Mouse (Mus musculus) left cerebral cortex, adult 8-10 months (tissue): ENCODE measurements around the gene Sec24c. TPM values are rescaled to one million over a fixed set of nuclear protein-coding genes. Genes with fewer than 3 reads are reported as not detected.
"Not testable (repeated sequence)": the region's sequence is repeated elsewhere in the genome, so short reads cannot be mapped to it uniquely, and the experiment has no call there.

Experiments
- DNase-seq, 2 experiments: peaks; one replicate each; pipeline ENCODE4 v3.0.0; 2022; ENCODE audit warnings: low spot score in 2 of 2
- total RNA-seq, 4 experiments: library from RNA; stranded (reverse); gene quantifications; 2 replicates each; pipeline ENCODE4 v1.2.4; 2022

Gene Sec24c
- total RNA-seq: 100 to 1,000 TPM in 1 of 4 experiments, 10 to 100 TPM in 3; 87.9 to 102 (median 99.5) TPM

DNA sequence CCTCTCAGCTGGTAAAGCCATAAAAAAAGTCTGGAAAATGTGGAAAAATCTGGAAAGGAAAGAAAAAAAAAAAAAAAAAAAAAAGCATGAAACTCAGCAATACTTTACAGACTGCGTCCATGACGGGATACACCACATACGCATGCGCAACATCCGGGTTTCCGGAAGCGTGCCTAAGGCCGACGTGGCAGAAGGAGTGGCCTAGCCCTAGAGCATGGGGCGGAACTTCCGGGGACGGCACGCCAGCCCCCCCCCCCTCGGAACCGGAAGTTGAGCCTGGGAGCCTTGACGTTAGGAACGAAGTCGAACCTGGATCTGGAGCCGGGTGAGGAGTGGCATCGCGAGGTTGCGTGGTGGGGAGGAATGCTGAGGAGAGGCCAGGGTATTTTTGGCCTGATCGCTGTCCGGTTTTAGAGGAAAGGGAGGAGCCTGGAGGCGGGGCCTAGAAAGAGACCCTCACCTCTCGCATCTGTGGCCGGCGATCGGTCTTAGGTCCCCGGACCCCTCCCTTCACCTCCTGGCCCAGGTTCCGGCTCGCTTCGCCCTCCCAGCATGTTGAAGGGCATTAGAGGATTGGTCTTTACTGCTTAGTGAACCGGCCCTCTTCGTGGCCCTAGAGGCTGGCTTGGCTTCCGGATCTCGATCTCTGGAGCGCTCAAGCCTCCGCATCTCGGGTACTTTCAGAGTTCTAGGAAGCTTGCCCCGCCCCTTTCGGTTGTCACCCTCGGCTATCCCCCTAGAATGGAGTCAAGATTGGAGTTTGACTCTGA lies at the start of gene Sec24c:
TSS of gene Sec24c (plus strand) at position 245 of the 770 bp plus-strand sequence.
- peak; percentile 90 to 93 for DNase-seq

DNA sequence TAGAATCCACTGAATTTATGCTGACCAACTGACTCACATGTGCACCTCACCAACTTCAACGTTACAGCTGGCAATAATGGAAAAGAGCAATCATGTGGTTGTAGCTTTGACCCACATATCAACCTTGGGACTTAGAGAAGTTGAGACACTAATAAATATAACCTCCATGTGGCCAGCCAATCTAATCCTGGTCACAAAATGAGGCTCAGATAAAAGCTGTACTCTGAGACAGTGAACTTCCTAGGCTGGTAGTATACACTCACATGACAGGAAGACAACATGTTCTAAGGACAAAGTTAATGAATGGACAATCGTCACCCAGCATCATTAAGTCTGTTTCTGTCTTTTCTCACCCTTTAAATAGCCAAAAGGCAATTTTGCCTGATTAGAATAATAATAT lies 47.7 kb upstream of the Sec24c start:
- no peak for DNase-seq

DNA sequence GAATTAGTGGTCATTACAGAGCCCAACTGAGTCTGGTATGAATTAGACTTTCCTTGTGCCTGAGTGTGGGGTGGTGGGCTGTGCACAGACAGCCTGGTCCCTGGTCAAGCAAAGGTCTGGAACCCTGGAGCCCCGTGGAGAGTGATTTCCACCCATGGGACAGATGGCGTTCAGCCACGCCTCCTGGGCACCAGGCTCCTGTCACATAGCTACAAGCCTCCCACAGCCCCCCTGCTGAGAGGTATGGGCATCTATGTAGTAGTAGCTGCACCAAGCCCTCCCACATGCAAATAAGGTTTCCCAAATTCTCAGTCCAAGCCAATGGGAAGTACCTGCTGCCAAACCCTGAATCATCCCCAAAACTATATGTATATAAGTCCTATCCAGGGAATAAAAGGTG lies 47.1 kb upstream of the Sec24c start:
- DNase-seq: no peak

DNA sequence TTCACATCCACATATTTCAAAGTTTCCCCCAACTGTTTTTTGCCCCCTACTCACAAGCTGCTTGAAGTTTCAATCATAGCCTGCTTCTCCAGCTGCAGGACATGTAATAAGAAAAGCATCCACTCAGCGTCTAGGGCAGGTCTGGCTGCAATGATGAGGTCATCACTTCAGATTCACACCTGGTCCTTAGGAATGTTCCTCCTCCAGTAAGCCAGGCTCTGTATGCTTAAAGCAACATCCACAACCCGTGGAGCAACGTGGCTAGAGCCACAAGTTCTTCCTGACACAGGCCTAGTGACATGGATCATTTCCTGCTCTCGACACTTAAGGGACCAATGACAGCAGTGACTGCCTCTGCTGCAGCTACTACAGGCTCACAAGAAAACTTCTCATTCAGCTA lies 42.9 kb upstream of the Sec24c start:
- no peak for DNase-seq

DNA sequence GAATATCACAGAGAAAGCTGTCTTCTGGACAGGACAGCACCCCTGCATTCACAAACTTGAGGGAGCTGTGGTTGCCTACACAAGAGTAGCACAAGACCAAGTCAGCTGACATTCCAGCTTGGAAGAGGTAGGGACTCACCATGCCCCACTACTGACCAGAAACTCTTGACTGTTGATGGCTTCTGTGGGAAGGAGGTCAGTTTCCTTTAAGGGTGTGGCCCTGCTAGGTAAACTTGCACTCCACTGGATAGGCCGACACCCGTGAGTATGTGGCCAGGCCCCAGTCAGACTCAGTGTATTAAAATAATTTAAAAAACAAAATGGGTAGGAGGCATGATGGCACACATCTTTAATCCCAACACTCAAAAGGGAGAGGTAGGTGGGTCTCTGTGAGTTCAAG lies 38.6 kb upstream of the Sec24c start:
- DNase-seq: no peak

DNA sequence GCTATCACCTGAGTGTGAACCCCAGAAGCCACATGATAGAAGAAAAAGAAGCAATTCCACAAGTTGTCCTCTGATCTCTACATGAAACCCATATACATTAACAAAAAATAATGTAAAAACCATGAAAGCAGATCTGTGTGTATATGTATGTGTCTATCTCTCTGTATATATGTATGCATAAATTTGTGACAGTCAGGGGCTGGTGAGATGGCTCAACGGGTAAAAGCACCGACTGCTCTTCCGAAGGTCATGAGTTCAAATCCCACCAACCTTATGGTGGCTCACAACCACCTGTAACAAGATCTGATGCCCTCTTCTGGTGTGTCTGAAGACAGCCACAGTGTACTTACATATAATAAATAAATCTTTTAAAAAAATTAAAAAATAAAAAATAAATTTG lies 37.1 kb upstream of the Sec24c start:
- not testable (repeated sequence) for DNase-seq

DNA sequence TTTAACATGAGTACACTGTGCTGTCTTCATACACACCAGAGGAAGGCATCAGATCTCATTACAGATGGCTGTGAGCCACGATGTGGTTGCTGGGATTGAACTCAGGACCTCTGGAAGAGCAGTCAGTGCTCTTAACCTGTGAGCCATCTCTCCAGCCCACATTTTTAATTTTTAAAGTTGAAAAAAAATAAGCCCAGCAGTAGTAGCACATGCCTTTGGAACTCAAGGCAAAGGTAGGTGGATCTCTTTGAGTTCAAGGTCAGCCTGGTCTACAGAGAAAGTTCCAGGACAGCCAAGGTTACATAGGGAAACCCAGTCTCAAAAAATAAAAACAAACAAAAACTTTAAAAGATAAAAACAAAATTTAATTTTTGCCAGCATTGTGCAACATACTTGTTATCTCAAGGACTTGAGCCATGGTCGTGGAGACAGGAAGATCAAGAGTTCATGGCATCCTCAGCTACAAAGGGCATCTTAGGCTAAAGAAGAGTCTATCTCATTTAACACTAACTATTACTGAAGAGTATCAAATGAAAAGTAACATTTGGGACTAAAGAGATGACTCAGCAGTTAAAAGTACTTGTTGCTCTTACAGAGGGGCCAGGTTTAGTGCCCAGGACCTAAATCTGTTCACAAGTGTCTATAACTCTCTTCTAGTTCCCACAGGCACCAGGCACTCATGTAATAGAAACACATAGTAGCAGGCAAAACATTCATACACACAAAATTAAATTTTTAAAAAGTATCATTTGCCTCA lies 36.1 kb upstream of the Sec24c start:
- DNase-seq: no peak

DNA sequence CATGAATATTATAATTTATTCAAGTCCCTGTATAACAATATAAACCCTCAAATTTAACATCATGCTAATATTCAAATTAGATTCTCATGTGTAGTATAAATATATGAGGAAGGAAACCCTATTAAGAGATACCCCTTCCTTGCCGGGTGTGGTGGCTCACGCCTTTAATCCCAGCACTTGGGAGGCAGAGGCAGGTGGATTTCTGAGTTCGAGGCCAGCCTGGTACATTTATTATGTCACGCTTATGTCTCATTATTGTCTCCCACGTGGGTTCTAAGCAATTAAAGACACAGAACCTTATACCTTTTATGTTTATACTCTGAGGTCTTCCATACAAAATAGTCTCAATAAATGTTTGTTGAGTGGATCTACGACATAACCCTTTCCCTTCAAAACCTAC lies 35.4 kb upstream of the Sec24c start:
- no peak for DNase-seq

DNA sequence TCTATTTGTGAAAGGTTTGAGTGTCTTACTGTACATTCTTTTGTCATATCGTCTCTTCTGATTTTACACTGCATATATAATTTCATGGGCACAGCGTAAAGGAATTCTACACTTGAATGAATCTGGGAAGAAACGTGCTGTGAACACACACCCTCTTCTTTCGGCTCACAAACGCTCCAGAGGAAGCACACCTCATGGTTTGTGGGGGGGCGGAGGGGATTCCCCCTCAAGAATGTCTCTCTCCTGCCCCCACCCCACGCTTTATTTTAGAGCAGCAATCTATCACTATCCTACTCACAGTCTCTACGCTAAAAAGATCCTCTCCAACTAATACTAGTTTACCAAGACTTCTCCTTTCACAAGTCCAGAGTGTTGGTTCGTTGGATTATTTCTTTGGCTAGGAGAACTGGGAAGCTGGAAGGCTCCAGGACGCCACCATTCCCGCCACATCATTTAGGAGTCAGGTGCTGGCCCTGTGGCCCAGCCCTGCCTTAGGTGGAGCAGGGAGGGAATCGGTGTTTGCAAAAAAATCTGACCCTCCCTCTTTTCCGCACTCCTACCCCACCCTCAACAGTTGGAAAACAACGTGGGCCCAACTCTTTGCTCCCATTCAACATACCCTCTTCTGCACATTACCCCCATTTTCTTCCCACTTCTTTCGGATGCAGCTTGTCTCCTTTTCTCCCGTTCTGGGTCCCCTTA lies 34.0 kb upstream of the Sec24c start:
- DNase-seq: no peak

DNA sequence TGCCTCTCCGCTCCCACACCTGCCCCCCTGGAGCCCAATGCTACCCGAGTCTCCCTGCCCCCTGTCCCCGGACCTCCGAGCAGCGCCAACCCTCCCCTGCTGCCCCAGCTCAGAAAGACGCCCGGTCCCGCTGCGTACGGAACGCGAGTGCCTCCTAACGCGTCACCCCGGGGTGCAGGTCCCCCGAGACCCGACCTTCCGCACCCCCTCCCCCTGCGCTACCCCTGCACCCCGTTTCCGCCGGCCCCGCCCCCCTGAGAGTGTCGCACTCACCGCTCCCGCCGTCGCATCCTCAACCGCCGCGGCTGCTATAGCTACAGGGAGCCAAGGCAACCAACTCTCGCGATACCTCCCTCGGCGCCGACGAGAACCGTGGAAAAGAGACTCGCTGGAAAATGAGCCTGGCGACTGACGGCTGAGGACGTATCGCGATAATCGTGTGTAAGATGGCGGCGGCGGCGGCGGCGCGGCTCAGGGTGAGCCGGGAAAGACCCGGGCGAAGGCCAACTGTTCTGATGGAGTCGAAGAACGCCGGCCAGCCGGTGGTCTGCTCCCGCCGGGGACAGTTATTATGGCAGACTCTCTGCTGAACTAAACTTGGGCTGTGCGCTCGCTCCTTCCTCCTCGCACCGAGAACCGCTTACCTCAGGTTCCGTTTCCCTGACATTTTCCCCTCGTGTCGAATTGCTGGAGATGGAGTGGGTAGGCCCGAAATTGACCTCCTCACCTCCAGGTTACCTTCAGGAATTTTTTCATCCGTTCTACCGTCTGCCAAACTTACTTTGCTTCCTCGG lies 33.3 kb upstream of the Sec24c start, which contains the start of gene Usp54:
TSS of gene Usp54 (minus strand) at position 420 of the 794 bp plus-strand sequence.
- DNase-seq: peak; percentile 93 to 96

DNA sequence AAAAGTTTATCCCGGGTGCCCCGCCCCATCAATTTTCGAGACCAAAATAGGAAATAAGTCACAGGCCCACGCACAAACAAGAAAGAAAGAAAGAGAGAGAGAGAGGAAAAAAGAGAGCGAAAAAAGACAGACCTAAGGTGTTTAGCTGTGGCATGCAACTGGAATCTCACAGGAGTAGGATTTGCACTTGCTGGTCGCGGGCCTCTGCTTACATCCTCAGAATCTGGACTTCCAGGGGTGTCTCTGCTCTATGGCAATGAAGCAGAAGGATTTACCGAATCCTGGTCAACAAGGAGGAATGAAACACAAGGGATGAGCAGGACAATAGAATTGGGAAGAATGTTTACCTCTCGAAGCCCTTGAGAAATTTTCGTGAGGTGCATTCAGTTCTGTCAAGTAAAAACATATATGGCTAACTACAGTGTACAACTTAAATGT lies 32.7 kb upstream of the Sec24c start:
- no peak for DNase-seq

DNA sequence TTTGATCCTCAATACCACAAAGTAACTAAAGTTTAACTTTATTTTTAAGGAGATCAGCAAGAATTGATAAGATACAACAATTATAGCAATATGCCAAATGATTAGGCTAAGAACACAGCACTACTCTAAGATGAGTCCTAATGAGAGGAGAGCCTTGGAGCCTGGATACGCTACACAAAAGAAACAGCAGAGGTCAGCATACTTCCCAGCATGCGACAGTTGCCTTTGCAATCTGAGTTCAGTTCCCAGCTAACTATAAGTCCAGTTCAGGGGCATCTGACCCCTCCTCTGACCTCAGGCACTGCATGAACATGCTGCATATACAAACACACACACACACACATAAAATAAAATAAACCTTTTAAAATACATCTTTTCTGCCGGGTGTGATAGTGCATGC lies 28.6 kb upstream of the Sec24c start:
- DNase-seq: no peak

DNA sequence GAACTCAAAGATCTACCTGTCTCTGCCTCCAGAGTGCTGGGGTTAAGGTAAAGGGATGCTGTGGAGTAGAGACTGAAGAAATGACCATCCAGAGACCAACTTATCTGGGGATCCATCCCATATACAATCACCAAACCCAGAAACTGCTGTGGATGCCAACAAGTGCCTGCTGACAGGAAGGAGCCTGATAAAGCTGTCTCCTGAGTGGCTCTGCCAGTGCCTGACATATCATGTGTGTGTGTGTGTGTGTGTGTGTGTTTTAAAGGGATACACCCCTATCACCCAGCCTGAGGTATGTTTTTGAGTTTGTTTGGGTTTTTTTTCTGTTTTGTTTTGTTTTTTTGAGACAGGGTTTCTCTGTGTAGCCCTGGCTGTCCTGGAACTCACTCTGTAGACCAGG lies 27.7 kb upstream of the Sec24c start:
- no peak for DNase-seq

DNA sequence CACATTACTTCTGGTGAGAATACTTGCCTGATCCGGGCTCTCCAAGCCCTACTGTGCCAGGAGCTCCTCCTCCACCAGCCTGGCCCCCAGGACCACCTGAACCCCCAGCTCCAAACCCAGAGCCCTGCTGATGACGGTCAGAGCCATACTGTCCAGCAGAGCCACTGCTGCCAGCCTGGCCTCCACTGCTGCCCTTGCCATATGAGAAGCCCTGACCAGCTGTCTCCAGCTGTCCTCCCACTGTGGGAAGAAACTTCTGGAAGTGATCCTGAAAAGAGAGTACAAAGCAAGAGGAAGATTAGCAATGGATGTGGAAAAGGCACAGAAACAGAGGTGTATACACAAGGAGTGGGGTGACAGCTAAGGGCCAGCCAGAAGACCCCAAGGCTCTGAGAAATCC lies 23.1 kb upstream of the Sec24c start:
- DNase-seq: no peak

DNA sequence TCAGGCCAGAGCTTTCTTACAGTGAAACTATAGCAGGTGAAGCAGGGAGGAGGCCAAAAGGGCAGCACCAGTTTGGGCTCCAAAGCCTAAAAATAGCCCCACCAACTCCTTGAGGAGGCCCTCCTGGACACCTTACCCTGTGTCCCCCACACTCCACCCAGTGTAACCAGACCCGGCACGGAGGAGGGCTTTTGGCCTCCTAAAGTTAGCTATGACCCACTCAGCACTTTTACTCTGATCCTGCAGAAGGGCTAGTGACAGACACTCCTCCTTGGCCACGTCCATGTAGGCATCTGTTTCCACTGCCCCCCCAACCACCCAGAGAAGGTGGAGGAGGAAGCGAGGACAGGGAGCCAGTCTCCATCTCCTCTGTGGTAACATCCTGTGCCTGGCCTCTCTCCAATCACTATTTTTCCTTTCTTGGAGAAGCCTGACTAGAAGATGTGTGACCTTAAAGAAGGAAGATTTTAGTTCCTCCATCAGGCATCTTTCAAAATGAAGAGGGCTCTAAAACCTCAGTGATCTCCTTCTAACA lies 22.3 kb upstream of the Sec24c start:
- no peak for DNase-seq

DNA sequence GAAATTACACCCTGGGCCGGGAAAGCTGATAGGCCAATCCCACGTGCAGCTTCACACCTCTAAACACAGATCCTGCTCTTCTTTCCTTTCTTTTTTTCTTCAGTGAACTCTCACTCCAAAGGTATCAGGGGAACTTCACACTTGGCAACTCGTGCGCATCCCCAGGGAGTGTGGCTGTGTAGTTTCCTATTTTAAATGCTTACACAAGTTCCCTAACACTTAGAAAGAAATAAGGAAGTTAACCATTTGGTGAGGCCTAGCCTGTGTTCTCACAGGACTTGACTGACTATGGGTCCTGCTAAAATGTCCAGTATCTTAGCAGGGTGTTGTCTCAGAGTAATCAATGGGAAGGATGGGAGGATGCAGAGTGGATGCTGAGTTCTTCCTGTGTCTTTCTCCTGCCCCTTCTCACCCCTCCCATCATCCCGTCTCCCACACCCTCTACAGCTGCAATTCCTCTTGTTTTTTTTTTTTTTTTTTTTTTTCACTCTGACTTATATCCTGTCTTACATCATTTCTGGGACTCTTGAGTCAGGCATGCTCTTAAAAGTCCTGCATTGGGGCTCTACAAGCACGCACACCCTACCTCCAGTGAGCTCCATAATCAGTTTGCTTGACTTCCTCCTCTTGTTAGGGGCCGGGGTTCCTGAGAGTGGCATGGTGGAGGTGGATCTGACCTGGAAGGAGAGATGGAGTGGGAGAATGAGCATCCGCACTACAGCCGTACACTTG lies 19.3 kb upstream of the Sec24c start:
- no peak for DNase-seq

DNA sequence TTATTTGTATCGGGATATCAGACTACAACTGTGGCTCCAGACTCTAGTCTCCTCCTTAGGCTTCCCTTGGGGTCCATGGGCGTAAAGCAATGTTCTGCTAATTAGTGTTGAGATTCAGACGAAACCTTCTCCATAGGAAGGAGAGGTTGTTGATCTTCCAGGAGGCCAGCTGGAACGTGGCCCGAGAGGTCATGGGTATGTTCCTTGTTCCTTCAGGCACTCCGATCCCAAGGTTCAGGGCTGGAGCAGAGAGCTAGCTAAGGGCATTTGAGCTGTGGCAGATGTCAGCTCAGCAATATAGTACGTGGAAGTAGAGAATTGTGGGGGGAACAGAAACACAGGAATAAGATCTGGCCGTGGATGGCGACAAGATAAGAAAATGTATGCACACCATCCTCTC lies 18.4 kb upstream of the Sec24c start:
- no peak for DNase-seq

DNA sequence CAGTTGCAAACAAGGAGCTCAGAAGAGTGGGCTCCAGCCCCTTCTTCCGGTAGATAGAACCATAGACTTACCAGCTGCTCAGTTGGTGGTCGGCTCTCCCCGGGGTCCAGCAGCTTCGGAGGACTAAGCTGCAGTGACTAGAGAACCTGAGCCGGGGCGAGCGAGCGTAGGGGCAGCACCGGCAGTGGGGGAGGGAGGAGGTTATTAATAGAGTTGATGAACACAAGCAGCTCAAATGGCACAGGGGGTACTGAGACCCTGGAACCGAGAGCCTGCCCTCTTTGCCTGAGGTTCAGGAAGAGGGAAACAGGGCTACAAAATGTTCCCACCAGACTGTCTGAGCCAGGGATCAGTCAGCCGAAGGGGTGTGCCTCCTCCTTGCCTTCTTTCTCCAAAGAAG lies 17.7 kb upstream of the Sec24c start, which contains the start of gene Myoz1:
TSS of gene Myoz1 (minus strand) at position 180 of the 400 bp plus-strand sequence.
- DNase-seq: no peak

DNA sequence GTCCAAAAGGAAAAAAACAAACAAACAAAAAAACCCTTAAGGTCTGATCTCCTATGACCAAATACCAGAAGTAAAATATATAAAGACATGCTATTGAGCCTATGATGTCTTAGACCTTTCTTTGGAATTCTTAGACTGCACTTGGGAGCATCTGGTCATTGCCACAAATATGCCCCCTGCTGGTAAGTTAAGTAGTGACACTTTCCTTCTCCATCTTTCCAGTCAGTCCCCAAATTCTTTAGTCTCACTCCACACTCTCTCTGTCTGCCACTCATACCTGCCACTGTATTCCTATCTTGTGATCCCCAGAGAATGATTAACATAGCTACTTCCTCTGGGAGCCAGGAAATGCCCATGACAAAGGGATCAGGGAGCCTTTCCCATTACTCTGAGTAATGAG lies 15.8 kb upstream of the Sec24c start:
- no peak for DNase-seq

DNA sequence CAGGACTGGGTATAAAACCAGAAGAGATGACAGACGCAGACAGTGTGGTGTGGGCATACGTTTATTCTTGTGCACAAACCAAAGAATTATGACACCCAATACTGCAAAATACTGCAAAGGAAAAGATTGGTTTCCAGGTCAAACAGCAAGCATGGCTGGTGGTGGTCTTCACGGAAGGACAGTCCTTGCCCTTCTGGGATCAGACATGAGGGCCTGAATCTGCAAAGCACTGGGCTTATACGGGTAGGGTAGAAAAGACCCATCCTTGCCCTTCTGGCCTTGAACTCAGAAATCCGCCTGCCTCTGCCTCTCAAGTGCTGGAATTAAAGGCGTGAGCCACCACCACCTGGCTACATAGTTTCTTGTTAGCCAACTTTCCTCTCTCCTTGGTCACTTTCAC lies 15.2 kb upstream of the Sec24c start:
- DNase-seq: no peak
